Mouse (Mus musculus): ENCODE measurements around the gene Ezh1. TPM values are rescaled to one million over a fixed set of nuclear protein-coding genes. Genes with fewer than 3 reads are reported as not detected.

Gene Ezh1
- total RNA-seq, 1 experiment from 2014 or later, result 110 TPM

DNA sequence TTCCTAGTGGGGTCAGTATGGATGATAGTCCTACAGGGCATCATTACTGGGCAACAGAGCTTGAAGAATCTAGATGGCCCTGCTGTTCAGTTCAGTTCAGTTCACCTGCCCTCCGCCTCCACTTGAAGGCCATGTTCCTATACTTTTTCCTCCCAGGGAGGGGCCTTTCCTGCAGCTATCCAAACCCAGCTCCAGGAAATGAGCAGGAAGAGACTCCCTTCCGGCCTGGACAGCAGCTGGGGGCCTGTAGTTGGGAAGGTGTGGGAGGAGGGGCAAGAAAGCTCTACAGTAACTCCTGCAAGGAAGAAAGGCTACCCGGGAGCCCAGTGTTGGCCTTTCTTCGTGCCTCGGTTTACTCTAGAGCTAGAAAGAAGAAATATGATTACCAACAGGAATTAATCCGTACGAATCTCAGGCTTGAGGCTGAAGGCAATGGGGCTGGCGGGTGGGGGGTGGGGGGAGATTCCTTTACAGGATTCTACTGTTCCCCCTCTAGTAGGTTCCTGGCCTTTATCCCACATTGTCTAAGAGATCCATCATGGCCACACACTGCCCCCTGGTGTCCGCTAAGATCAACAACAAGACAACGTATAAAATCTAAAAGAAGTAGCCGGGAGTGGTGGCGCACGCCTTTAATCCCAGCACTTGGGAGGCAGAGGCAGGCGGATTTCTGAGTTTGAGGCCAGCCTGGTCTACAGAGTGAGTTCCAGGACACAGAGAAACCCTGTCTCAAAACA lies 22.2 kb upstream of the Ezh1 start:
- no peak for ATAC-seq (ENCODE audit: extremely low read depth, insufficient number of reproducible peaks, low FRiP score, poor library complexity, severe bottlenecking)

DNA sequence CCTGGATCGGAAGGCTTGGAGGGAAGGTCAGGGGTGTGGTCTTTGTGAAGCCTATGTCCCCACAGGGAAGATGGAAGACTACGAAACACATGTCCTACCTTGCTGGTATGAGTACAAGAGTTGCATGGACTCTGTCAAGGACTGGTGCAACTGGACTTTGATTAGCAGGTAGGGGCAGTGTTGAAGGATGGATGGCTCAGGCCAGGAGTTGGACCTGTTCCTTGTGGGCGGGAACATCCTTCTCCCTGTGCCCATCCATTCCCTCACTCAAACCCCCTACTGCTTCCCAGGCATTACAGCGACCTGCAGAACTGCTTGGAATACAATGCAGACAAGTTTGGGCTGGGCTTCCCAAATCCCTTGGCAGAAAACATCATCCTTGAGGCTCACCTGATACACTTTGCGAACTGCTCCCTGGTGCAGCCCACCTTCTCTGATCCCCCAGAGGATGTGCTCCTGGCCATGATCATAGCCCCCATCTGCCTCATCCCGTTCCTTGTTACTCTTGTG lies 21.3 kb upstream of the Ezh1 start:
- no peak for ATAC-seq (ENCODE audit: extremely low read depth, insufficient number of reproducible peaks, low FRiP score, poor library complexity, severe bottlenecking)

DNA sequence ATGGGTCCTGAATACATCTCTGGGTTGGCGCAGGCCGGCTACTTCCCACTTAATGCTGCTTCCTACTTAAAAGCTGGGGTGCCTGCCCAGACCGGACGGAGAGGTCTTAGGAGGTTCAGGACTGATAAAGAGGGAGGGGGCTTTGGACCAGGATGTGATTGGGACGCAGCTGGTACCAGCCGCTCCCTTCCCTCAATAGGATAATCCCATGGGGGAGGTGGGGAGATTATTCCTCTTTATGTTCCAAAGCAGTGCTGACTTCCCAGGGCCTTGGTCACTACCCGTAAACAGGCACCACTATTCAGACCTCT lies 20.4 kb upstream of the Ezh1 start:
- ATAC-seq (ENCODE audit: extremely low read depth, insufficient number of reproducible peaks, low FRiP score, poor library complexity, severe bottlenecking), result no peak

- no peak for ATAC-seq (ENCODE audit: extremely low read depth, insufficient number of reproducible peaks, low FRiP score, poor library complexity, severe bottlenecking)
These were observed 19.8 kb upstream of the Ezh1 start, which contains the start of gene Ramp2 for GRCm38 (mm10) chr11:101245855-101246701. Gene Ramp2 (plus strand): TSS chr11:101246028.

DNA sequence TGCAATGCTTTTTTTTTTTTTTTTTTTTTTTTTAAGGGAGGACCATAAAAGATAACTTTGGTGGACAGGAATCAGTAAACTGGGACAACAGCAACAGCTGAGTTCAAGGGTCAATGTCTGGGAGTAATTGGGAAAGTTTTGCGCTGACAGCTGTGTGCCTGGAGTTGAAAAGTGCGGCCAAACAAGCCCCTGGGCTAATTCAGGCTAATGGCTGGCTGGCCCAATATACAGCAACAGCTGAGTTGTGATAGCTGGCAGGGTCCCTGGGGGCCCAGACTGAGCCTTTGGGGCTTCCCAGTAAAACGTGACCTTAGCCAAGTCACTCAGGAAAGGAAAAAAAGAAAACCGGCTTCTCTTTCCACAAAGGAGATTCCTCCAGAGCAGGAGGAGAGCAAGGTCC lies 18.8 kb upstream of the Ezh1 start:
- ATAC-seq (ENCODE audit: extremely low read depth, insufficient number of reproducible peaks, low FRiP score, poor library complexity, severe bottlenecking), result no peak

DNA sequence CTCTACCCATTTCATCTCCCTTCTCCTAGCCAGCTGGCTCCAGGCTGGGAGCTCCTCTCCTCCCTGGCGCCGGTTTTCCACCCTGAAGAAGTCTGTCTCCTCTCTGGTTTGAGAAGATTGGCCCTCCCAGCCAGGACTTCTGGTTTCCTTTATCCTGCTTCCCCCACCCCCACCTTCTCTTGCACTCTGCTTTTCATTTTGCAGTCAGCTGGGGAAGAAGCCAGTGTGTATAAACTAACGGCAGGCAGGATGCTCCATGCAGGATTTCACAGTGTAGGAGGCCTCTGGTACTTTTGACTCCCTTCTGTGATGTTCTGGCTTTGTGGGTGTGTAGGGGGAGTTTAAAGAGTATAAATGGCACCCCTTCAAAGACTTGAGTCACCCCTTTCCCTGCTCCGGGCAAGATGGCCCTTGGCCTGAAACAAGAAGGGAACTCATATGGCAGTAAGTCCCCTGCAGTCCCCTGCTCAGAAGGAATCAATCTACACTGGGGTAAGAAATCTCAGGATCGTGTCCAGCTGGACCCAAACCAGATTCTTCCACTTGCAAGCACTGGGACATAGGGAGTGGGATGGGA lies 11.9 kb upstream of the Ezh1 start:
- ATAC-seq (ENCODE audit: extremely low read depth, insufficient number of reproducible peaks, low FRiP score, poor library complexity, severe bottlenecking), result no peak

- ATAC-seq (ENCODE audit: extremely low read depth, insufficient number of reproducible peaks, low FRiP score, poor library complexity, severe bottlenecking), result no peak
These were observed 10.5 kb upstream of the Ezh1 start for GRCm38 (mm10) chr11:101236782-101237181.

GRCm38 (mm10) chr11:101235429-101235828 lies 9.2 kb upstream of the Ezh1 start:
- ATAC-seq (ENCODE audit: extremely low read depth, insufficient number of reproducible peaks, low FRiP score, poor library complexity, severe bottlenecking), result no peak

DNA sequence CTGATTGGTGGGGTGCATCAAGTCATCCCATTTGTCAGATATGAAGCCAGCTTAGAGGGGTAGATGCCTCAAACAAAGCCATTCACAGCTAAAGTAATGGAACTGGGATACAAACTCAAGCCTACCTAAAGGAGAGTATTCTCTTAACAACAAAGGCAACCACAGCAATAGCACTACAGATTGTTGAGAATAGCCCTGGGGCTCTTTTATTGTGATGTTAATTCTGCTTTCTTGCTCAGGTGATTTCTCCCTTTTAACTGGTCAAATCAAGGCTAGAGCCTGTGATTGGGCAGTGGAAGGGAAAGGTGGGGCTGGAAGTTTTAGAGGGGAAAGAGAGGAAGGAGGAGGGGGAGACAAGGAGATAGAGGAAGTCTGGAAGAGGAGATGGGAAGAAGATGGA lies 7.9 kb upstream of the Ezh1 start:
- ATAC-seq (ENCODE audit: extremely low read depth, insufficient number of reproducible peaks, low FRiP score, poor library complexity, severe bottlenecking), result no peak

GRCm38 (mm10) chr11:101233240-101233639 lies 7.0 kb upstream of the Ezh1 start:
- no peak for ATAC-seq (ENCODE audit: extremely low read depth, insufficient number of reproducible peaks, low FRiP score, poor library complexity, severe bottlenecking)

DNA sequence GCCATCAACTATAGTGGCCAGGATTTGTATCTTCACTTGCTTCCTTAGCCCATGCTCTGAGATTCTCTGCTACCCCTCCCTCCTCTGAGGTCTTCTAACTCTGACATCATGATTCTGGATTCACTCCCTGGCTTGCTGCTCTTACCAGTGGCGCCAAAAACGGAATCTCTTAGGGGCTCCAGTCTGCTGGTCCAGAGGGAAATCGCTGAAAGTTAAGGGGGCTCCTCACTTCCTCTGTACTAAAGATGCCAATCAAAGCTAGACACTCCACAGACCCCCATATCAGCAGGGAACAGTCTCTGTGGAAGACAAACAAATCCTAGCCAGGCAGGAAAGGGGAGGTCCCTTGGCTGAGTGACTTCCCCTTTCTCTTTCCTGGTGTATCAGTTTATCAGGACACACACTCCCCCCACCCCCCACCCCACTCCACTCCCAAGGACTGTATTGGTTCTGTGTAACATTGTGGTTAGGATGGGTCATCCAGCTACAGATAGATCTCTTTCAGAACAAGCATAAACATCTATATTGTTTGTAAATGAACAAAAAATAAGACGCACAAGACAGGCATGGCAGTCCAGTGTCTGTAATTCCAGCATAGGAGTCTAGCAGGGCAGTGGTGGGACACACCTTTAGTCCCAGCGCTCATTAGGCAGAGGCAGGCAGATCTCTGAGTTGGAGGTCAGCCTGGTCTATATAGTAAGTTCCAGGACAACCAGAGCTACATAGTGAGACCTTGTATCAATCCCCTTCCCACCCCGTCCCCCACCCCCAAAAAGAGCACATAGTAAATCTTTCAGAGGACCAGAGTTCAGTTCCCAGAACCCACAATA lies 6.0 kb upstream of the Ezh1 start:
- ATAC-seq (ENCODE audit: extremely low read depth, insufficient number of reproducible peaks, low FRiP score, poor library complexity, severe bottlenecking), result no peak

DNA sequence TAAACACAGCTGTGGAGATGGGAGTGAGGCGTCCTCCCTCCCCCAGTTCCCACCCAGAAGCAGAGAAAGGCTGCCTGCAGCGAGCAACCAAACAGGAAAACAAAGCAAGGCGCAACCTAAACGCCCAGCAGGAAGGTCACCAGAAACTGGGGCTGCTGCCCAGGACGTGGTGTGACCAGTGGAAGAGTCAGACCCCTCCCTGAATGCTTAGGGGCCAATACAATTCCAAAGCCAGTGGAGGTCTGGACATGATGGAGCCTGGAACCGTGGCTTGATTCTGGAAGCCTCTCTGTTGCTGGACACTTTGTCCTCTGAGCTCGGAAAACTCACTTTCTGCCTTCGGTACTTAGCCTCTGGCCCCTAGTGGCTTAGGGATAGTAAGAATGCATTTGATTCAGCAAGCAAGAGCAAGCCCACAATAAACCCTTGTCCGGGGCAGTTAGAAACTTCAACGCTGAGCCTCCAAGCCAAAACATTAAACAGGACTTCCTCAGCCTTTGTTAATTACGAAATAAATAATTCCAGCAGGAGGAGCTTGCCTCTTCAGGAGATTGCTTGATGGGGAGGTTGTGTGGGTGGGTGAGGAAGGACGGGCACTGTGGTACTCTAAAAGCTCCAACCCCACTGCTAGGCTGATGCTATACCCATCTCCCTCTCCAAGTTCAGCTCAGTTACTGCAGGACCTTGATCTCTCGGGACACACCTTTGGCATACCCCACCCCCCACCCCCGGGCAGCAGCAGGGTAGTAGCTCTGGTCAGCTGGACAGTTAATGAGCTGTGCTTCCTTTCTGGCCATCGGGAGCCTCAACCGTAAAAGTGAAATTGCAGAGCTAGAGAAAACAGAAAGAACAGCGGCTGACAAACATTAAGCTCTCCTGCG lies 5.0 kb upstream of the Ezh1 start:
- ATAC-seq (ENCODE audit: extremely low read depth, insufficient number of reproducible peaks, low FRiP score, poor library complexity, severe bottlenecking), result no peak

GRCm38 (mm10) chr11:101230526-101230925 lies 4.3 kb upstream of the Ezh1 start:
- ATAC-seq (ENCODE audit: extremely low read depth, insufficient number of reproducible peaks, low FRiP score, poor library complexity, severe bottlenecking), result no peak

GRCm38 (mm10) chr11:101230061-101230511 lies 3.8 kb upstream of the Ezh1 start:
- ATAC-seq (ENCODE audit: extremely low read depth, insufficient number of reproducible peaks, low FRiP score, poor library complexity, severe bottlenecking), result no peak

DNA sequence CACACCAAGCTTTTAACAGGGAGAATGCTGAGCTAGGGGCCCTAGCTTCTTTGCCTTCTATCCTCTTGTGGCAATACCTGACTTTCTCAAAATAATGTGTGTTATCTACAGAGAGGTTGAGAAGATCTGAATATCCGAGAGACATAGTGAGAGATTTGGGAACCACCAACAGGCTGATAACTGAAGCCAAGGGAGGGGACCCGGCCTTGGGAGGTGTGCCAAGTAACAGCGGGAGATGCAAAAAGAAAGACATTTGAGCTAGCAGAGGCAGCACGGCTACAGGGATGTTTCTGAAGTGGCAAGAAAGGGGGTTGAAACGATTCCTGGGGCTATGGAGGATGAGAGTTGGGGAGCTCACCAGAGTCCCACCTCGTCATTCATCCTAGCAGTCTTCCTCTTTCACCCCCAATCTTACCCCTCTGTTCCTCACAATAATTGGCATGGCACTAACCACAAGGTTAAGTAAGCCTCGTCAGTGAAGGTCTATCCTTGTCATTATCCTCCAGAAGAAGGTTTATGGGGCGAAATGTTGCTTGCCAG lies 3.2 kb upstream of the Ezh1 start:
- ATAC-seq (ENCODE audit: extremely low read depth, insufficient number of reproducible peaks, low FRiP score, poor library complexity, severe bottlenecking), result no peak

- no peak for ATAC-seq (ENCODE audit: extremely low read depth, insufficient number of reproducible peaks, low FRiP score, poor library complexity, severe bottlenecking)
These were observed 765 bp downstream of the Ezh1 start for GRCm38 (mm10) chr11:101225331-101226064.

DNA sequence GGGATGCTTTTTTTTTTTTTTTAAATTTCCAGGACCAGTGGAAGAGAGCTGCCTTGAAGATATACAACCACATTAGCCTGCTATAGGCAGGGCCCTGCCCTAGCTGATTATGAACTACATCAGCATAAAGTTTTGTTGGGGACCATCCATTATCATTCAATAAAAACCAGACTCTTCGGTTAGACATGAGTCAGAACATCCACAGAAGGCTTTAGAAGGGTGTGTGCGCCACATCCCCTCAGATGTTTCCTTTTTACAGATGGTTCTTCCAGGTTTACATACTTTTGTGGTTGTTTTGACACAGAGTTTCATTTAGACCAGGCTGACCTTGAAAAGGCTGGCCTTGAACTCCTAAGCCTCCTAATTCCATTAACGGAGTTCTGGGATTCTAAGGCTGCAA lies 1.9 kb downstream of the Ezh1 start:
- ATAC-seq (ENCODE audit: extremely low read depth, insufficient number of reproducible peaks, low FRiP score, poor library complexity, severe bottlenecking), result no peak

All from neutrophil, adult 5-6 weeks (primary cell).